Mouse (Mus musculus): ENCODE results near the gene Gpsm3. TPM values are rescaled to one million over a fixed set of nuclear protein-coding genes. Genes with fewer than 3 reads are reported as not detected.

Gpsm3 gene
- polyA plus RNA-seq, 1 experiment from 2014 or later: 5.3 TPM

GRCm38 (mm10) chr17:34627093-34627942, 37.7 kb downstream of the Gpsm3 start:
- H3K4me2 ChIP-seq: peak overlapping the region; percentile 75
- peak overlapping the region; percentile 74 for H3K4me3 ChIP-seq
- peak overlapping the region; percentile 80 for H3K9ac ChIP-seq
- H3K4me1 ChIP-seq (replicated peaks): peaks cover 59% of the 10 kb centered on the region
- H3K36me3 ChIP-seq: peaks cover 20% of the 10 kb centered on the region
- peak overlapping the region; percentile 94 for H3K27ac ChIP-seq (replicated peaks)
- WGBS: 1% methylated on average over 43 of the region's 45 CpGs
- peak; percentile 76 for ATAC-seq (ENCODE audit: low read depth)
- H3K9me3 ChIP-seq: no peaks in the 10 kb centered on the region
- H3K27me3 ChIP-seq: peaks cover 28% of the 10 kb centered on the region

- Histone ChIP-seq H3K4me1 (replicated peaks) (peaks cover 61% of the 10 kb centered on the region), H3K4me2 (peak within 1 kb of the TSS; percentile 75), H3K27ac (replicated peaks) (peak within 1 kb of the TSS; percentile 94), H3K9me3 (no peaks in the 10 kb centered on the region), H3K9ac (peak within 1 kb of the TSS; percentile 80), H3K27me3 (peaks cover 36% of the 10 kb centered on the region), H3K36me3 (peaks cover 13% of the 10 kb centered on the region), H3K4me3 (peak within 1 kb of the TSS; percentile 74)
- 7% methylated on average over 29 of the region's 29 CpGs for WGBS
- peak; percentile 6; the same call in 1 of the 2 replicates for ATAC-seq (ENCODE audit: low read depth)
These were observed 38.5 kb downstream of the Gpsm3 start, which contains the start of gene Ppt2 for GRCm38 (mm10) chr17:34627943-34628643. Gene Ppt2, minus strand, starts transcription at chr17:34628510.

- peak overlapping the region; percentile 75 for H3K4me2 ChIP-seq
- H3K36me3 ChIP-seq: peaks cover 8% of the 10 kb centered on the region; the same call in 1 of the 2 replicates
- WGBS: 18% methylated on average over 5 of the region's 5 CpGs
- peak overlapping the region; percentile 94 for H3K27ac ChIP-seq (replicated peaks)
- peaks cover 41% of the 10 kb centered on the region for H3K27me3 ChIP-seq
- H3K9me3 ChIP-seq: no peaks in the 10 kb centered on the region
- H3K4me3 ChIP-seq: peak overlapping the region; percentile 74
- peak overlapping the region; percentile 80 for H3K9ac ChIP-seq
- peaks cover 61% of the 10 kb centered on the region for H3K4me1 ChIP-seq (replicated peaks)
- ATAC-seq (ENCODE audit: low read depth): no peak
These were observed 39.0 kb downstream of the Gpsm3 start for GRCm38 (mm10) chr17:34628644-34628967.

- peak within 1 kb of the TSS; percentile 80 for H3K9ac ChIP-seq
- peaks cover 47% of the 10 kb centered on the region for H3K27me3 ChIP-seq
- H3K4me1 ChIP-seq (replicated peaks): peaks cover 61% of the 10 kb centered on the region
- no peaks in the 10 kb centered on the region for H3K9me3 ChIP-seq
- ATAC-seq (ENCODE audit: low read depth): peak; percentile 19; the same call in 1 of the 2 replicates
- H3K4me3 ChIP-seq: peak within 1 kb of the TSS; percentile 74
- WGBS: 2% methylated on average over 16 of the region's 16 CpGs
- H3K36me3 ChIP-seq: peaks cover 5% of the 10 kb centered on the region; the same call in 1 of the 2 replicates
- peak within 1 kb of the TSS; percentile 75 for H3K4me2 ChIP-seq
- peak within 1 kb of the TSS; percentile 94 for H3K27ac ChIP-seq (replicated peaks)
These were observed 39.7 kb downstream of the Gpsm3 start, which contains the start of gene Prrt1 for GRCm38 (mm10) chr17:34629221-34629751. Gene Prrt1, plus strand, starts transcription at chr17:34629533.

GRCm38 (mm10) chr17:34629796-34630603, 40.4 kb downstream of the Gpsm3 start:
- Histone ChIP-seq H3K4me1 (replicated peaks) (peaks cover 61% of the 10 kb centered on the region), H3K9me3 (no peaks in the 10 kb centered on the region), H3K27me3 (peaks cover 47% of the 10 kb centered on the region), H3K4me2 (peak overlapping the region; percentile 75), H3K4me3 (peak overlapping the region; percentile 74), H3K36me3 (peaks cover 4% of the 10 kb centered on the region; the same call in 1 of the 2 replicates), H3K9ac (peak overlapping the region; percentile 80), H3K27ac (replicated peaks) (0 out of 2 replicates have a peak overlapping the region, but pooled peaks have one; percentile 94)
- ATAC-seq (ENCODE audit: low read depth): no peak
- 17% methylated on average over 12 of the region's 12 CpGs for WGBS

- no peaks in the 10 kb centered on the region for H3K9me3 ChIP-seq
- no peaks in the 10 kb centered on the region for H3K36me3 ChIP-seq
- H3K9ac ChIP-seq: peak overlapping the region; percentile 55
- H3K4me3 ChIP-seq: peak overlapping the region; percentile 74
- no peak overlapping the region for H3K27ac ChIP-seq (replicated peaks)
- peak overlapping the region; percentile 75 for H3K4me2 ChIP-seq
- peaks cover 47% of the 10 kb centered on the region for H3K27me3 ChIP-seq
- H3K4me1 ChIP-seq (replicated peaks): peaks cover 58% of the 10 kb centered on the region
- 3% methylated on average over 42 of the region's 48 CpGs for WGBS
- no peak for ATAC-seq (ENCODE audit: low read depth)
These were observed 41.2 kb downstream of the Gpsm3 start for GRCm38 (mm10) chr17:34630761-34631301.

GRCm38 (mm10) chr17:34631647-34632046, 42.0 kb downstream of the Gpsm3 start:
- H3K36me3 ChIP-seq: no peaks in the 10 kb centered on the region
- H3K9ac ChIP-seq: peak overlapping the region; percentile 67
- peaks cover 50% of the 10 kb centered on the region for H3K4me1 ChIP-seq (replicated peaks)
- H3K4me2 ChIP-seq: peak overlapping the region; percentile 75
- peak overlapping the region; percentile 74 for H3K4me3 ChIP-seq
- no peak for ATAC-seq (ENCODE audit: low read depth)
- 3% methylated on average over 12 of the region's 12 CpGs for WGBS
- H3K27me3 ChIP-seq: peaks cover 47% of the 10 kb centered on the region
- H3K27ac ChIP-seq (replicated peaks): no peak overlapping the region
- no peaks in the 10 kb centered on the region for H3K9me3 ChIP-seq

- peak overlapping the region; percentile 74 for H3K4me3 ChIP-seq
- peaks cover 51% of the 10 kb centered on the region for H3K27me3 ChIP-seq
- H3K4me2 ChIP-seq: peak overlapping the region; percentile 75
- peak overlapping the region; percentile 67 for H3K9ac ChIP-seq
- peaks cover 49% of the 10 kb centered on the region for H3K4me1 ChIP-seq (replicated peaks)
- 1% methylated on average over 26 of the region's 26 CpGs for WGBS
- H3K36me3 ChIP-seq: no peaks in the 10 kb centered on the region
- ATAC-seq (ENCODE audit: low read depth): no peak
- H3K9me3 ChIP-seq: no peaks in the 10 kb centered on the region
- H3K27ac ChIP-seq (replicated peaks): no peak overlapping the region
These were observed 42.7 kb downstream of the Gpsm3 start for GRCm38 (mm10) chr17:34632261-34632691.

GRCm38 (mm10) chr17:34635671-34636070, 46.1 kb downstream of the Gpsm3 start:
- Histone ChIP-seq H3K36me3 (no peaks in the 10 kb centered on the region), H3K4me3 (no peak overlapping the region), H3K9me3 (no peaks in the 10 kb centered on the region), H3K27me3 (peaks cover 39% of the 10 kb centered on the region), H3K4me2 (no peak overlapping the region), H3K27ac (replicated peaks) (no peak overlapping the region), H3K4me1 (replicated peaks) (peaks cover 27% of the 10 kb centered on the region), H3K9ac (no peak overlapping the region)
- no peak for ATAC-seq (ENCODE audit: low read depth)
- WGBS: 72% methylated on average over 2 of the region's 2 CpGs

GRCm38 (mm10) chr17:34637459-34637858, 47.9 kb downstream of the Gpsm3 start:
- H3K4me1 ChIP-seq (replicated peaks): peaks cover 17% of the 10 kb centered on the region
- no peak overlapping the region for H3K4me2 ChIP-seq
- 67% methylated on average over 3 of the region's 3 CpGs for WGBS
- no peaks in the 10 kb centered on the region for H3K36me3 ChIP-seq
- no peak overlapping the region for H3K27ac ChIP-seq (replicated peaks)
- peaks cover 21% of the 10 kb centered on the region for H3K27me3 ChIP-seq
- no peaks in the 10 kb centered on the region for H3K9me3 ChIP-seq
- H3K4me3 ChIP-seq: no peak overlapping the region
- ATAC-seq (ENCODE audit: low read depth): no peak
- H3K9ac ChIP-seq: no peak overlapping the region
